Mouse (Mus musculus): ENCODE results near the gene Gstp1.

DNA sequence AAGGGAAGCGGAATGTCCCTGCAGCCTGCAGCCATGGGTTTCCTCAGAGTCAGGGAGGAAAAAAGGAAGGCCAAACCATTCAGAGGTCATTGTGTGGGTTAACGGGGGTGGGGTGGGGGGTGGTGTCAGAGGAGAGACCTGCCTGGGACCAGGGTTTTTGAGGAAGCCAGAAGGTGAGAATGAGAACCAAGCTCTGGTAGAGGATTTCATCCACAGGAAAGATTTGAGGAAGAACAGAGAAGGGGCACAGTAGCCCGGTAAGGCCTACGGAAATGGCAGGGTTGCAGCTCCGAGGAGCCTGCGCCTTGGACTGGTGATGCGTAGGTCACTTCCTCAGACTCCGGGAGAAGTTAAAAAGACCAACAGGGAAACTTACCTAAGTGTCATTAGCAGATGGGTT, 33.0 kb upstream of the Gstp1 start:
- no peak for TF ChIP-seq POLR2A (IDR thresholded peaks at IDR 0.05; ENCODE audit: extremely low read depth, insufficient read depth, low read length)
- TF ChIP-seq CTCF (IDR thresholded peaks at IDR 0.05; ENCODE audit: low read depth, low read length) = no peak

All from liver, adult 2 months (tissue).